Mouse (Mus musculus): ENCODE measurements around the gene Pde4b.
A peak's percentile ranks its signal among the peaks of the same experiment; 100 is the strongest.

Gene Pde4b

GRCm38 (mm10) chr4:102186888-102187287 lies 99.5 kb downstream of the Pde4b start:
- no peak for DNase-seq

- no peak for DNase-seq
Measured at GRCm38 (mm10) chr4:102197707-102198106, 110.4 kb downstream of the Pde4b start.

- DNase-seq, result no peak
Measured at GRCm38 (mm10) chr4:102209773-102210172, 122.4 kb downstream of the Pde4b start.

GRCm38 (mm10) chr4:102226700-102227099 lies 139.4 kb downstream of the Pde4b start:
- peak; percentile 55 for DNase-seq

- peak; percentile 43 for DNase-seq
Measured at GRCm38 (mm10) chr4:102228953-102229586, 141.7 kb downstream of the Pde4b start.

- DNase-seq, result no peak
Measured at GRCm38 (mm10) chr4:102230898-102231297, 143.6 kb downstream of the Pde4b start.

GRCm38 (mm10) chr4:102233633-102234032 lies 146.3 kb downstream of the Pde4b start:
- no peak for DNase-seq

GRCm38 (mm10) chr4:102235151-102235550 lies 147.8 kb downstream of the Pde4b start:
- no peak for DNase-seq

- DNase-seq, result no peak
Measured at GRCm38 (mm10) chr4:102239102-102239501, 151.8 kb downstream of the Pde4b start.

- DNase-seq, result no peak
Measured at GRCm38 (mm10) chr4:102239657-102240390, 152.5 kb downstream of the Pde4b start.

GRCm38 (mm10) chr4:102240754-102241427 lies 153.5 kb downstream of the Pde4b start:
- DNase-seq, result no peak

GRCm38 (mm10) chr4:102253994-102254393 lies 166.7 kb downstream of the Pde4b start:
- DNase-seq, result no peak

- no peak for DNase-seq
Measured at GRCm38 (mm10) chr4:102254466-102255294, 167.3 kb downstream of the Pde4b start.

GRCm38 (mm10) chr4:102255295-102255670 lies 167.9 kb downstream of the Pde4b start:
- DNase-seq, result no peak

GRCm38 (mm10) chr4:102256170-102256960 lies 169.0 kb downstream of the Pde4b start:
- no peak for DNase-seq

- DNase-seq, result no peak
Measured at GRCm38 (mm10) chr4:102260216-102260615, 172.9 kb downstream of the Pde4b start.

- no peak for DNase-seq
Measured at GRCm38 (mm10) chr4:102272313-102272712, 185.0 kb downstream of the Pde4b start.

- no peak for DNase-seq
Measured at GRCm38 (mm10) chr4:102272749-102273148, 185.4 kb downstream of the Pde4b start.

GRCm38 (mm10) chr4:102275716-102276115 lies 188.4 kb downstream of the Pde4b start:
- no peak for DNase-seq

GRCm38 (mm10) chr4:102278958-102279357 lies 191.6 kb downstream of the Pde4b start:
- DNase-seq, result no peak

GRCm38 (mm10) chr4:102287172-102287571 lies 199.8 kb downstream of the Pde4b start:
- DNase-seq, result no peak

Measured in lung, postnatal 36 days (tissue).